In genomic region chr3:35242871-35243529, GRCm38 (mm10) we compare ENCODE assay signal across 14 mouse cellular contexts.
DNase-seq lines count a peak whose midpoint lies in the region; ATAC-seq lines count a peak whose summit lies in the region.
"Had no signal": no experiment of that assay in that cellular context is flagged by ENCODE, and none has a peak within 500 bp of the region (broad histone marks: within the 10 kb centered on the region; RNA-seq: fewer than 3 reads in every experiment).

No protein-coding gene starts in this region.

- no peaks in the 10 kb centered on the region for H3K27me3 ChIP-seq in heart, embryonic 10.5 days (ENCODE audit: insufficient read depth, poor library complexity, severe bottlenecking)
- H3K27me3 ChIP-seq in neural tube, embryonic 11.5 days (ENCODE audit: control insufficient read depth, insufficient read depth, low read length) = no peaks in the 10 kb centered on the region
- H3K27me3 ChIP-seq in forebrain, embryonic 14.5 days (replicated peaks; ENCODE audit: control insufficient read depth, insufficient read depth, low read length) = no peaks in the 10 kb centered on the region
- H3K27me3 ChIP-seq: kidney, embryonic 15.5 days had no signal

- H3K36me3 ChIP-seq in heart, embryonic 10.5 days = no peaks in the 10 kb centered on the region
- no peaks in the 10 kb centered on the region for H3K36me3 ChIP-seq in neural tube, embryonic 11.5 days (ENCODE audit: control insufficient read depth, insufficient read depth, low read length)
- no peaks in the 10 kb centered on the region for H3K36me3 ChIP-seq in forebrain, embryonic 14.5 days (ENCODE audit: control insufficient read depth, insufficient read depth, low read length)
- H3K36me3 ChIP-seq: kidney, embryonic 15.5 days had no signal

- WGBS in heart, embryonic 10.5 days = 65% methylated on average over 10 of the region's 10 CpGs
- 57% methylated on average over 10 of the region's 10 CpGs for WGBS in neural tube, embryonic 11.5 days
- WGBS in forebrain, embryonic 14.5 days = 64% methylated on average over 10 of the region's 10 CpGs

- ATAC-seq in neural tube, embryonic 11.5 days (ENCODE audit: insufficient read depth, low FRiP score, low TSS enrichment) = 0 out of 2 replicates have a peak, but pooled peaks have one; percentile 37
- peak; percentile 54 for ATAC-seq in forebrain, embryonic 14.5 days
- ATAC-seq: lung, postnatal 0 days had no signal

- peak; percentile 44 for DNase-seq in heart, adult 11 months
- DNase-seq in heart, embryonic 10.5 days (ENCODE audit: low spot score) = no peak
- DNase-seq in neural tube, embryonic 11.5 days (ENCODE audit: low spot score) = no peak
- no peak for DNase-seq in neural tube, embryonic 10.5 days (ENCODE audit: extremely low spot score, low spot score)
- DNase-seq in forebrain, embryonic 14.5 days (ENCODE audit: low spot score) = no peak
- DNase-seq in left cerebral cortex, adult 11 months (ENCODE audit: low spot score) = no peak
- no peak for DNase-seq in layer of hippocampus, adult 8-10 months (ENCODE audit: low spot score in 2 of 2)
- no peak for DNase-seq in spleen, postnatal 10 days (ENCODE audit: low spot score in 2 of 2)
- DNase-seq: adrenal gland, postnatal 14 days; cerebellum, adult 9-11 months; thymus, postnatal 36 days had no signal

- H3K9ac ChIP-seq in neural tube, embryonic 11.5 days (ENCODE audit: low read length) = no peak overlapping the region
- H3K9ac ChIP-seq in forebrain, embryonic 14.5 days (ENCODE audit: low read length) = no peak overlapping the region
- H3K9ac ChIP-seq: kidney, embryonic 15.5 days had no signal

- H3K27ac ChIP-seq in heart, embryonic 10.5 days = no peak overlapping the region
- H3K27ac ChIP-seq in neural tube, embryonic 11.5 days (ENCODE audit: low read depth, low read length) = no peak overlapping the region
- no peak overlapping the region for H3K27ac ChIP-seq in forebrain, embryonic 14.5 days (ENCODE audit: low read depth, low read length)
- H3K27ac ChIP-seq: kidney, embryonic 15.5 days; layer of hippocampus, adult 2 months had no signal

- H3K9me3 ChIP-seq in heart, embryonic 10.5 days = no peaks in the 10 kb centered on the region
- no peaks in the 10 kb centered on the region for H3K9me3 ChIP-seq in neural tube, embryonic 11.5 days (ENCODE audit: control insufficient read depth, low read length)
- no peaks in the 10 kb centered on the region for H3K9me3 ChIP-seq in forebrain, embryonic 14.5 days (replicated peaks; ENCODE audit: control insufficient read depth, low read length)
- H3K9me3 ChIP-seq: kidney, embryonic 15.5 days had no signal

- no peak overlapping the region for H3K4me2 ChIP-seq in neural tube, embryonic 11.5 days (ENCODE audit: low read depth)
- H3K4me2 ChIP-seq in forebrain, embryonic 14.5 days (ENCODE audit: low read length) = no peak overlapping the region
- H3K4me2 ChIP-seq: kidney, embryonic 15.5 days had no signal

- H3K4me1 ChIP-seq in heart, embryonic 10.5 days = no peaks in the 10 kb centered on the region; the same call in 1 of the 2 replicates
- peaks cover 15% of the 10 kb centered on the region for H3K4me1 ChIP-seq in neural tube, embryonic 11.5 days (ENCODE audit: control insufficient read depth, insufficient read depth, low read length)
- peaks cover 18% of the 10 kb centered on the region for H3K4me1 ChIP-seq in forebrain, embryonic 14.5 days (ENCODE audit: control insufficient read depth, insufficient read depth, low read length)

- no peak overlapping the region for H3K4me3 ChIP-seq in heart, embryonic 10.5 days
- no peak overlapping the region for H3K4me3 ChIP-seq in neural tube, embryonic 11.5 days (ENCODE audit: low read depth, low read length)
- no peak overlapping the region for H3K4me3 ChIP-seq in forebrain, embryonic 14.5 days (ENCODE audit: low read depth, low read length)
- H3K4me3 ChIP-seq: kidney, embryonic 15.5 days; layer of hippocampus, adult 2 months had no signal
